Mouse (Mus musculus): ENCODE measurements around the gene Slc7a7. TPM values are rescaled to one million over a fixed set of nuclear protein-coding genes. Genes with fewer than 3 reads are reported as not detected.

Gene Slc7a7
- total RNA-seq (2015; ENCODE audit: low replicate concordance) = 2.7 and 7.5 TPM in 2 replicates
- 5.6 and 6.0 TPM in 2 replicates for total RNA-seq (2017; ENCODE audit: low replicate concordance)

- ATAC-seq (replicated peaks; ENCODE audit: low FRiP score, poor library complexity, severe bottlenecking) = peak; percentile 52
Observed at GRCm38 (mm10) chr14:54417623-54418081, at the start of gene Slc7a7. TSS of gene Slc7a7 (minus strand) at chr14:54417780.

DNA sequence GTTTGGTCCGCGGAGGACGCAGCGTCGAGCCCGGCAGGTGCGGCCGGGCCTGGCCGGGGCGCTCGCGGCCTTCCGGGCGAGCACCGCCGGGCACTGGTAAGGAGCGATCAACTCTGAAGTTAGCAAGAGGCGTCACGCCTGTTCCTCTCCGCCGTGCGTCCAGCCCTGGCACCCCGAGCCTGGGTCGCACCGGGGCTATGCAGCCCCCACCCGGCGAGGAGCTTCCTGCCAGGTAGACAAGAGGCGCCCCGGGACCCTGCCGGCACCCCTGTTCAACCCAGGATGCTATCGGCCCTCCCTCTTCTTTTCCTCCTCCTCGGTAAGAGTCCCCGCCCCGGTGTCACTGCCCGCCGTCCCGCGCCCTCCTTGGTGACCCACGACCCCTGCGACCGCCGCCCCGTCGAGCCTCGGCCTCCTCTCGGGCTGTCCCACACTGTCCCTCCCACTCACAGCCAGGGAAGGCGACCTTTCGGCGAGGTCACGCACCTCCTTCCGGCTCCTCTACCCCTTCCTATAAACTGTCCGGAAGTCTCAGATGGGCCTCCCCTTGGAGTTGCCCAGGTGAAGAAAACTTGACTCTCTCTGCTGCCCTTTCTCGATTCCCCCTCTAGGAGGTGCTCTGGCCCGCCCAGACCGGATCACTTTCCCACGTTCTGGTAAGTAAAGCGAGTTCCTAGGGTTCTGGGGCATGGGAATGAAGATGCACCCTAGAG is 46.9 kb upstream of the Slc7a7 start:
- peak; percentile 85 for ATAC-seq (replicated peaks; ENCODE audit: low FRiP score, poor library complexity, severe bottlenecking)

DNA sequence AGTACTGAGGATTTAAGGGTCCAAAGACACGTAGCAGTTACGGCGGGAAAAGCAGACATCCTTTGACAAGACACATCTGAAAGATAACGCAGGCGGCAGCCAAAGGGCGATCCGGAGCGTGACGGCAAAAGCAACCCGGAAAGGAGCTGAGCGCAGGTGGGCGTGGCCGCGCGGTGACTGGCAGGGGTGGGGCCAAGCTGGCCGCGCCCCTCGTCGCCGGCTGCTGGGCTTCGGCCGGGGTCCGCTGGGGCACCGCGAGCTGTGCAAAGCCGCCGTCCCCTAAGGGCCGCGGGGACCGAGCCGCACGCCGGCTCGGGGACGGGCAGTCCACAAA is 46.3 kb upstream of the Slc7a7 start, which contains the start of gene Lrp10:
Gene Lrp10, plus strand, starts transcription at position 179 of the 334 bp plus-strand sequence.
- peak; percentile 89 for ATAC-seq (replicated peaks; ENCODE audit: low FRiP score, poor library complexity, severe bottlenecking)

- peak; percentile 21 for ATAC-seq (replicated peaks; ENCODE audit: low FRiP score, poor library complexity, severe bottlenecking)
Observed at GRCm38 (mm10) chr14:54463108-54463958, 45.8 kb upstream of the Slc7a7 start.

DNA sequence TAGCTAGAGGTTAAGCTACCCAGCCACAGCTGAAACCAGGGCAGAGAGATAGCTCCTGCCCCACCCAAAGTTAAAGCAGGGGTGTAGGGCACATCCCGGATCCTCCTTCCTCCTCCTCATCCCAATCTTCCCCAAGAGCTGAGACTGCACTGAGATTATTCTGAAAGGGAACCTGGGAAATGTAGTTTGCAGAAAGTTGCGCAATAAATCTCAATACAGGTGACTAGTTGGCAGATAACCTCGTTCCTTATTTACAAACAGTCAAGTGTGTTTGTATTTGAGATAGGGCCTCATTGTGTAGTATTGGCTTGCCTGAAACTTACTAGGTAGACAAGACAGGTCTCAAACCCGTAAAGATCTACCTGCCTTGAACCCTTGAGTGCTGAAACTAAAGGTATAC is 44.6 kb upstream of the Slc7a7 start:
- ATAC-seq (replicated peaks; ENCODE audit: low FRiP score, poor library complexity, severe bottlenecking) = no peak

GRCm38 (mm10) chr14:54457907-54458569 is 40.5 kb upstream of the Slc7a7 start:
- ATAC-seq (replicated peaks; ENCODE audit: low FRiP score, poor library complexity, severe bottlenecking) = no peak

GRCm38 (mm10) chr14:54454669-54455528 is 37.3 kb upstream of the Slc7a7 start:
- no peak for ATAC-seq (replicated peaks; ENCODE audit: low FRiP score, poor library complexity, severe bottlenecking)

DNA sequence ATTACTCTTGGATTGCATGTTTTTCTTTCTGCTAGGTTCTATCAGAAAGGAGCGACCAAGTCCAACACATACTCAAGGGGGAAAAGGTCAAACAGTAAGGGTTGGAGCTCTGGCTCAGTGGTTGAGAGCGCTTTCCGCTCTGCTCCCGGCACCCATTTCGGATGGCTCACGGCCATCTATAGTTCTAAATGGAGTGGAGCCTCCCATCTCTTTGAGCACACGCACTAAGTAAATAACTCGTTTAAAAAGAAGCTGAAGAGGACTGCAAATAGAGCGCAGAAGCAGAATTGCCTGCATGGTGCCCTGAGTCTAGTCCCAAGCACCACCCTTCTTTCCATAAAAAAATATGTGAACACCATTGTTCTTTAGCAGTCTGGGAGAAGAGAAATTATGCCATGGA is 36.0 kb upstream of the Slc7a7 start:
- ATAC-seq (replicated peaks; ENCODE audit: low FRiP score, poor library complexity, severe bottlenecking) = no peak

DNA sequence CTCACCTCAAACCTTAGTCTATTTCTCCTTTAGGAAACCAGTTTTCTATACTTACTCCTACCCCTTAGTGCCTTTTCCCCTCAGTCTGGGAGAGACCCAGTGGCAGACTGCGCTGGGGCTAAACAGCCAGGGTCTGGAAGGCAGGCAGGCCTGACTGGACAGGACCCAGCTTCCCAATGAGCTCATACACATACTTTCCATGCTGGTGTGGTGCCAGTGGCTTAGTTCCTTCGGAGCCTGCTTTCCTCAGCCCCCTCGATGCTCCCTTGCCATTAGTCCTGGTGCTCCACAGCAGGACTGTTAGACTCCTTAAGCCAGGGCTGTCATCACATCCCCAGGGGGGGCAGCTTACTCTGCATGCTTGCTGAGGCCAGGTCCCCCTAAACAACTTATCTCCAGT is 27.9 kb upstream of the Slc7a7 start:
- ATAC-seq (replicated peaks; ENCODE audit: low FRiP score, poor library complexity, severe bottlenecking) = no peak

GRCm38 (mm10) chr14:54443712-54444618 is 26.4 kb upstream of the Slc7a7 start:
- ATAC-seq (replicated peaks; ENCODE audit: low FRiP score, poor library complexity, severe bottlenecking) = no peak

DNA sequence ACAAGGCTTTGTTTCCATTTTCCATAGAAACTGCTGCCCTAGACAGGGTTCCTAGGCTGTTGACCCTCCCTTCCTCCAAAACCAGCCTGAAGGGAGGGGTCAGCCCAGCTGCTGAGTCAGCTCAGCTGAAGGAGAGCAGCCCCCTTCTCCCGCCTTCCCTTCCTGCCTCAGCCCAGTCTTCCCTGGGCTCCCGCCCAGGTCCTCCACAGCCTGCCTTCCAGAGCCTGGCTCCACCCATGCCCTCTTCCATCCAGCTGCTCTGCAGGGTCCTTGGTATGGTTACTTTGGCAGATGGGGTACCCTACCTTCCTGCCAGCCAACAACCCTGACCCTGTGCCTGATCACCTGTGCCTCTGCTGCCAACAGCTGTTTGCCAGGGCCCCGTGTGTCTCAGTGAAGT is 25.6 kb upstream of the Slc7a7 start:
- ATAC-seq (replicated peaks; ENCODE audit: low FRiP score, poor library complexity, severe bottlenecking) = no peak

- ATAC-seq (replicated peaks; ENCODE audit: low FRiP score, poor library complexity, severe bottlenecking) = no peak
Observed at GRCm38 (mm10) chr14:54442548-54442947, 25.0 kb upstream of the Slc7a7 start.

- ATAC-seq (replicated peaks; ENCODE audit: low FRiP score, poor library complexity, severe bottlenecking) = no peak
Observed at GRCm38 (mm10) chr14:54441365-54441764, 23.8 kb upstream of the Slc7a7 start.

DNA sequence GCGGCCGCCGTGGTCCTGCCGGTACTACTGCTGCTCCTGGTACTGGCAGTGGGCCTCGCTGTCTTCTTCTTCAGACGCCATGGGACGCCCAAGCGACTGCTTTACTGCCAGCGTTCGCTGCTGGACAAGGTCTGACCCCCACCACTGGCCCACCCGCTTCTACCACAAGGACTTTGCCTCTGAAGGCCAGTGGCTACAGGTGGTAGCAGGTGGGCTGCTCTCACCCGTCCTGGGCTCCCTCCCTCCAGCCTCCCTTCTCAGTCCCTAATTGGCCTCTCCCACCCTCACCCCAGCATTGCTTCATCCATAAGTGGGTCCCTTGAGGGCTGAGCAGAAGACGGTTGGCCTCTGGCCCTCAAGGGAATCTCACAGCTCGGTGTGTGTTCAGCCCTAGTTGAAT is 23.0 kb upstream of the Slc7a7 start:
- ATAC-seq (replicated peaks; ENCODE audit: low FRiP score, poor library complexity, severe bottlenecking) = no peak

DNA sequence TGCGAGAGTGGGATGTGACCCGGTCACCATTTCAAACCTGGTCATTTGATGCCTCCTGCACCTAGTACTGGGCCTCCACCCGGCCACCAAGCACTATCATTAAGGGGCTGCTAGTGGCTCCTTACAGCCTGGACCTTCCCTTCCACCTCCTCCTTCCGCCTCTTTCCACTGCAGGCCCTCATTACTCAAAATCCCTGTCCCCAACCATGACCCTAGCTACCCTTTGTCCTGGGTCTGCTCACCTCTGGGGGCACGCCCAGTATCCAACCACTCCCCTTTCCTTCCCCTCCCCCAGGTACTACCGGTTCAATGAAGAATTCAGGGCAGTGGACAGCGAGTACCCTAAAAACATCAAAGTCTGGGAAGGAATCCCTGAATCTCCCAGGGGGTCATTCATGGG is 22.0 kb upstream of the Slc7a7 start:
- ATAC-seq (replicated peaks; ENCODE audit: low FRiP score, poor library complexity, severe bottlenecking) = no peak

DNA sequence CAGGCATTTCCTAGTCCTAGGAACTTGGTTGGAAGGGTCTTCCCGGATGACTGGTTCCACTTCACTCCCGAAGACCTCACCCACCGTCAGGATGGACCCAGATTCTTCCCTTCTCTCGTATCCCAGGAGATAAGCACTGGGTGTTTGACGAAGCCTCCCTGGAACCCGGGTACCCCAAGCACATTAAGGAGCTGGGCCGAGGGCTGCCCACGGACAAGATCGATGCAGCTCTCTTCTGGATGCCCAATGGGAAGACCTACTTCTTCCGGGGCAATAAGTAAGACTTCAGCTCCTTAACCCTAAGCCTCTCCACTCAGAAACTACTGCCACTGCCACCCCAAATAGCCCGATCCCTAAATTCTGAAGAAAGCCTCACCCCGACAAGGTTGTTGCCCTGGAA is 21.6 kb upstream of the Slc7a7 start:
- ATAC-seq (replicated peaks; ENCODE audit: low FRiP score, poor library complexity, severe bottlenecking) = no peak

DNA sequence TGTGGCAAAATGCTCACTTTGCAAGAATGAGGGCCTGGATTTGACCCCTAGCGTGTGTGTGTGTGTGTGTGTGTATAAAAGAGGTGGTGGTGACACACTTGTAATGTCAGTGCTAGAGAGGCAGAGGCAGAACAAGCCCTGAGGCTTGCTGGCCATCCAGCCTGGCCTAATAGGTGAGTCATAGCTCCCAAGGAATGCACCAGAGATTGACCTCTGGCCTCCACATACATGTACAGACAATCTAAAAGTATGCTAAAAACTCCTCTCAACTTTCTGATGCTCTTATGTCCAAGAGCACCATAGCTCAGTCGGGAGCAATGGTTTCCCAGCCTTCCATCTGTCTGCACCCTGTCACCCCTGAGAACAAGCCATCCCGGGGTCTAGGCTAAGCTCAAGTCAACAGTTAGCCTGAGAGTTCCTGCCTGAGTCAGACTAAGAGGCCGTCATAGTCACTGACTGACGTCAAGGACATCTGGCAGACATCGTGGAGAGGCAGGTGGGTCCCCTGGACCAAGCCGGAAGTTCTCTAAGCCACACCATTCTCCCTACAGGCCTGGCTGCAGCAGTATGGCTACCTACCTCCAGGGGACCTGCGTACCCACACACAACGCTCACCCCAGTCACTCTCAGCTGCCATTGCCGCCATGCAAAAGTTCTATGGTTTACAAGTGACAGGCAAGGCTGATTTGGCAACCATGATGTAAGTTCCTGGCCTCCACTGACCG is 17.8 kb upstream of the Slc7a7 start:
- ATAC-seq (replicated peaks; ENCODE audit: low FRiP score, poor library complexity, severe bottlenecking) = no peak

GRCm38 (mm10) chr14:54433941-54434531 is 16.5 kb upstream of the Slc7a7 start:
- ATAC-seq (replicated peaks; ENCODE audit: low FRiP score, poor library complexity, severe bottlenecking) = no peak

Measured in erythroblast, adult 5-6 weeks (primary cell).